Mouse (Mus musculus): ENCODE measurements around the gene Spint1. TPM values are rescaled to one million over a fixed set of nuclear protein-coding genes. Genes with fewer than 3 reads are reported as not detected.

Gene Spint1
- polyA plus RNA-seq, 1 experiment from 2014 or later, result 8.9 TPM

- no peaks in the 10 kb centered on the region for H3K4me1 ChIP-seq (ENCODE audit: control insufficient read depth, insufficient read depth, low read length)
- ATAC-seq (replicated peaks; ENCODE audit: insufficient number of reproducible peaks, low FRiP score, low TSS enrichment, low read depth), result no peak
- no peak for DNase-seq (ENCODE audit: low spot score)
- no peaks in the 10 kb centered on the region for H3K27me3 ChIP-seq (ENCODE audit: control insufficient read depth, insufficient read depth, low read length)
- no peaks in the 10 kb centered on the region for H3K36me3 ChIP-seq (replicated peaks; ENCODE audit: control insufficient read depth, insufficient read depth, low read depth, low read length)
- H3K9me3 ChIP-seq (replicated peaks; ENCODE audit: control insufficient read depth, low read length), result no peaks in the 10 kb centered on the region
- WGBS, result 58% methylated on average over 4 of the region's 4 CpGs
- H3K4me2 ChIP-seq (ENCODE audit: low read depth, low read length), result no peak overlapping the region
- H3K4me3 ChIP-seq (ENCODE audit: low read depth, low read length), result no peak overlapping the region
- H3K27ac ChIP-seq (replicated peaks; ENCODE audit: low read depth, low read length), result no peak overlapping the region
- no peak overlapping the region for H3K9ac ChIP-seq (replicated peaks; ENCODE audit: low read length)
These were observed 12.5 kb downstream of the Spint1 start for GRCm38 (mm10) chr2:119249592-119250061.

- Histone ChIP-seq H3K27ac (replicated peaks; ENCODE audit: low read depth, low read length) (no peak overlapping the region), H3K9ac (replicated peaks; ENCODE audit: low read length) (0 out of 2 replicates have a peak overlapping the region, but pooled peaks have one; percentile 9), H3K4me1 (ENCODE audit: control insufficient read depth, insufficient read depth, low read length) (no peaks in the 10 kb centered on the region), H3K36me3 (replicated peaks; ENCODE audit: control insufficient read depth, insufficient read depth, low read depth, low read length) (no peaks in the 10 kb centered on the region), H3K27me3 (ENCODE audit: control insufficient read depth, insufficient read depth, low read length) (no peaks in the 10 kb centered on the region), H3K9me3 (replicated peaks; ENCODE audit: control insufficient read depth, low read length) (no peaks in the 10 kb centered on the region), H3K4me3 (ENCODE audit: low read depth, low read length) (no peak overlapping the region), H3K4me2 (ENCODE audit: low read depth, low read length) (no peak overlapping the region)
- DNase-seq (ENCODE audit: low spot score) (no peak), ATAC-seq (replicated peaks; ENCODE audit: insufficient number of reproducible peaks, low FRiP score, low TSS enrichment, low read depth) (no peak)
- WGBS, result 61% methylated on average over 5 of the region's 5 CpGs
These were observed 13.2 kb downstream of the Spint1 start for GRCm38 (mm10) chr2:119250377-119250776.

- Histone ChIP-seq H3K27me3 (ENCODE audit: control insufficient read depth, insufficient read depth, low read length) (no peaks in the 10 kb centered on the region), H3K4me3 (ENCODE audit: low read depth, low read length) (no peak overlapping the region), H3K9me3 (replicated peaks; ENCODE audit: control insufficient read depth, low read length) (no peaks in the 10 kb centered on the region), H3K36me3 (replicated peaks; ENCODE audit: control insufficient read depth, insufficient read depth, low read depth, low read length) (no peaks in the 10 kb centered on the region), H3K4me1 (ENCODE audit: control insufficient read depth, insufficient read depth, low read length) (no peaks in the 10 kb centered on the region), H3K9ac (replicated peaks; ENCODE audit: low read length) (no peak overlapping the region), H3K4me2 (ENCODE audit: low read depth, low read length) (no peak overlapping the region), H3K27ac (replicated peaks; ENCODE audit: low read depth, low read length) (no peak overlapping the region)
- ATAC-seq (replicated peaks; ENCODE audit: insufficient number of reproducible peaks, low FRiP score, low TSS enrichment, low read depth) (peak; percentile 73), DNase-seq (ENCODE audit: low spot score) (peak; percentile 90)
- 15% methylated on average over 11 of the region's 11 CpGs for WGBS
These were observed 13.8 kb downstream of the Spint1 start for GRCm38 (mm10) chr2:119250826-119251478.

- H3K4me3 ChIP-seq (ENCODE audit: low read depth, low read length), result no peak overlapping the region
- H3K4me1 ChIP-seq (ENCODE audit: control insufficient read depth, insufficient read depth, low read length), result no peaks in the 10 kb centered on the region
- no peaks in the 10 kb centered on the region for H3K27me3 ChIP-seq (ENCODE audit: control insufficient read depth, insufficient read depth, low read length)
- peak overlapping the region; percentile 22; the same call in 1 of the 2 replicates for H3K9ac ChIP-seq (replicated peaks; ENCODE audit: low read length)
- no peak overlapping the region for H3K27ac ChIP-seq (replicated peaks; ENCODE audit: low read depth, low read length)
- no peaks in the 10 kb centered on the region for H3K36me3 ChIP-seq (replicated peaks; ENCODE audit: control insufficient read depth, insufficient read depth, low read depth, low read length)
- no peak overlapping the region for H3K4me2 ChIP-seq (ENCODE audit: low read depth, low read length)
- no peaks in the 10 kb centered on the region for H3K9me3 ChIP-seq (replicated peaks; ENCODE audit: control insufficient read depth, low read length)
- DNase-seq (ENCODE audit: low spot score) (no peak), ATAC-seq (replicated peaks; ENCODE audit: insufficient number of reproducible peaks, low FRiP score, low TSS enrichment, low read depth) (no peak)
- 19% methylated on average over 7 of the region's 7 CpGs for WGBS
These were observed 17.8 kb downstream of the Spint1 start for GRCm38 (mm10) chr2:119254976-119255375.

- 93% methylated on average over 1 of the region's 1 CpGs for WGBS
- no peak for ATAC-seq (replicated peaks; ENCODE audit: insufficient number of reproducible peaks, low FRiP score, low TSS enrichment, low read depth)
These were observed 23.4 kb downstream of the Spint1 start for GRCm38 (mm10) chr2:119260518-119260917.

GRCm38 (mm10) chr2:119261326-119261725 is 24.2 kb downstream of the Spint1 start:
- no peaks in the 10 kb centered on the region for H3K4me1 ChIP-seq (ENCODE audit: control insufficient read depth, insufficient read depth, low read length)
- H3K27ac ChIP-seq (replicated peaks; ENCODE audit: low read depth, low read length), result no peak overlapping the region
- no peak overlapping the region for H3K9ac ChIP-seq (replicated peaks; ENCODE audit: low read length)
- no peak for DNase-seq (ENCODE audit: low spot score)
- H3K27me3 ChIP-seq (ENCODE audit: control insufficient read depth, insufficient read depth, low read length), result no peaks in the 10 kb centered on the region
- 56% methylated on average over 2 of the region's 2 CpGs for WGBS
- H3K36me3 ChIP-seq (replicated peaks; ENCODE audit: control insufficient read depth, insufficient read depth, low read depth, low read length), result no peaks in the 10 kb centered on the region
- no peak overlapping the region for H3K4me2 ChIP-seq (ENCODE audit: low read depth, low read length)
- ATAC-seq (replicated peaks; ENCODE audit: insufficient number of reproducible peaks, low FRiP score, low TSS enrichment, low read depth), result no peak
- no peak overlapping the region for H3K4me3 ChIP-seq (ENCODE audit: low read depth, low read length)
- no peaks in the 10 kb centered on the region for H3K9me3 ChIP-seq (replicated peaks; ENCODE audit: control insufficient read depth, low read length)

More at GRCm38 (mm10) chr2:119260518-119260917, 23.4 kb downstream of the Spint1 start:
- no peak overlapping the region for H3K9ac ChIP-seq (replicated peaks; ENCODE audit: low read length)
- H3K4me3 ChIP-seq (ENCODE audit: low read depth, low read length), result no peak overlapping the region
- H3K27me3 ChIP-seq (ENCODE audit: control insufficient read depth, insufficient read depth, low read length), result no peaks in the 10 kb centered on the region
- H3K27ac ChIP-seq (replicated peaks; ENCODE audit: low read depth, low read length), result no peak overlapping the region
- H3K4me1 ChIP-seq (ENCODE audit: control insufficient read depth, insufficient read depth, low read length), result no peaks in the 10 kb centered on the region
- H3K9me3 ChIP-seq (replicated peaks; ENCODE audit: control insufficient read depth, low read length), result no peaks in the 10 kb centered on the region
- no peak overlapping the region for H3K4me2 ChIP-seq (ENCODE audit: low read depth, low read length)
- DNase-seq (ENCODE audit: low spot score), result no peak
- no peaks in the 10 kb centered on the region for H3K36me3 ChIP-seq (replicated peaks; ENCODE audit: control insufficient read depth, insufficient read depth, low read depth, low read length)

- no peaks in the 10 kb centered on the region for H3K4me1 ChIP-seq (ENCODE audit: control insufficient read depth, insufficient read depth, low read length)
- no peaks in the 10 kb centered on the region for H3K9me3 ChIP-seq (replicated peaks; ENCODE audit: control insufficient read depth, low read length)
- no peak overlapping the region for H3K9ac ChIP-seq (replicated peaks; ENCODE audit: low read length)
- no peak overlapping the region for H3K4me3 ChIP-seq (ENCODE audit: low read depth, low read length)
- no peak overlapping the region for H3K27ac ChIP-seq (replicated peaks; ENCODE audit: low read depth, low read length)
- no peaks in the 10 kb centered on the region for H3K36me3 ChIP-seq (replicated peaks; ENCODE audit: control insufficient read depth, insufficient read depth, low read depth, low read length)
- DNase-seq (ENCODE audit: low spot score) (peak; percentile 18), ATAC-seq (replicated peaks; ENCODE audit: insufficient number of reproducible peaks, low FRiP score, low TSS enrichment, low read depth) (no peak)
- WGBS, result 24% methylated on average over 8 of the region's 8 CpGs
- 0 out of 2 replicates have a peak overlapping the region, but pooled peaks have one; percentile 11 for H3K4me2 ChIP-seq (ENCODE audit: low read depth, low read length)
- no peaks in the 10 kb centered on the region for H3K27me3 ChIP-seq (ENCODE audit: control insufficient read depth, insufficient read depth, low read length)
These were observed 25.8 kb downstream of the Spint1 start for GRCm38 (mm10) chr2:119262978-119263377.

GRCm38 (mm10) chr2:119263813-119264212 is 26.7 kb downstream of the Spint1 start:
- Histone ChIP-seq H3K27ac (replicated peaks; ENCODE audit: low read depth, low read length) (no peak overlapping the region), H3K9ac (replicated peaks; ENCODE audit: low read length) (no peak overlapping the region), H3K4me1 (ENCODE audit: control insufficient read depth, insufficient read depth, low read length) (no peaks in the 10 kb centered on the region), H3K4me2 (ENCODE audit: low read depth, low read length) (no peak overlapping the region), H3K36me3 (replicated peaks; ENCODE audit: control insufficient read depth, insufficient read depth, low read depth, low read length) (no peaks in the 10 kb centered on the region), H3K27me3 (ENCODE audit: control insufficient read depth, insufficient read depth, low read length) (no peaks in the 10 kb centered on the region), H3K4me3 (ENCODE audit: low read depth, low read length) (no peak overlapping the region), H3K9me3 (replicated peaks; ENCODE audit: control insufficient read depth, low read length) (no peaks in the 10 kb centered on the region)
- no peak for DNase-seq (ENCODE audit: low spot score)
- WGBS, result 80% methylated on average over 5 of the region's 5 CpGs
- ATAC-seq (replicated peaks; ENCODE audit: insufficient number of reproducible peaks, low FRiP score, low TSS enrichment, low read depth), result no peak
